Mouse (Mus musculus): ENCODE measurements around the gene Zfp354c.

Zfp354c gene

DNA sequence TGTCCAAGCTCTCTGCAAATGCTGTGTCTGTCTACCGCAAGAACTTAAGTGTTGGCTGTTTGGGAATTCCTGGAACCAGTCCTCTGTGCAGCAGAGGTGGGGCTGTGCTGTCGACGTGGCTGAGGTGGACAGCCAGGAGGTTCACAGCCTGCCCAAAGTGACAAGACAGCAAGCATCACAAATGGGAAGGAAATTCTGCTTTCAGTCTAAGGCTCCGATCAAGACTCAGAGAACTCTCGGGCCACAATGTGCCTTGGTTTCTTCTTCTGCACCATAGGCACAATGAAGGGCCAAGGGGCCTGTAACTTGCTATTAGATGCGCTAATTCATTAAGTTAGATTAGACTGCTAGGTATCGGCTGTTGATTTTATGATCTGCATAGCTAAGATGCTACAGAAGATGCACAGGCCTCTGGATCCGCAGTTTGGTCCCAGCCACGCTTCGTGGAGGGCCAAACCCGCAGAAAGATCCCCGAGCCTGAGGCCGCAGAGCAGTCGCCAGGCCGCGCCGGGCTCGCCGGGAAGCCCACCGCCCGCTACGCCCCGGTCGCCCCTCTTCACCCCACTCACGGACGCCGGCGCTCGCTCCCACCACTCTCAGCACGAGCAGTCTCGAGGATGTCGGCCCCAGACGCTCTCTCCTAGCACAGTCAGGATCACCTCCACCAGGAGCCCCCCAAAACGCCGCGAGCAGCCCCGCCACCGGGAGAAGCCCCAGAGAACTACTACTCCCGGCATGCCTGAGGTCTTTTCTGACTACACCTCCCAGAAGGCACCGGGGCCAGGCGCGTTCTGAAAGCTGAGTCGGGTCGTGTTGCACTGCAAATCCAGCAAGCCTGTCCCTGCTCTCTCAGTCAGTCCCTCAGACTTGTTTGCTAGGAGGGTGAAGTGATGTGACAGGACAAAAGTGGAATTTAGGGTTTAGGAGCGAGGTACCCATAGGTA is at the start of gene Zfp354c:
Zfp354c (minus strand) TSS at position 715 of the 944 bp plus-strand sequence.
- peak; percentile 77 to 83 for DNase-seq (ENCODE audit: low spot score in 2 of 2)

DNA sequence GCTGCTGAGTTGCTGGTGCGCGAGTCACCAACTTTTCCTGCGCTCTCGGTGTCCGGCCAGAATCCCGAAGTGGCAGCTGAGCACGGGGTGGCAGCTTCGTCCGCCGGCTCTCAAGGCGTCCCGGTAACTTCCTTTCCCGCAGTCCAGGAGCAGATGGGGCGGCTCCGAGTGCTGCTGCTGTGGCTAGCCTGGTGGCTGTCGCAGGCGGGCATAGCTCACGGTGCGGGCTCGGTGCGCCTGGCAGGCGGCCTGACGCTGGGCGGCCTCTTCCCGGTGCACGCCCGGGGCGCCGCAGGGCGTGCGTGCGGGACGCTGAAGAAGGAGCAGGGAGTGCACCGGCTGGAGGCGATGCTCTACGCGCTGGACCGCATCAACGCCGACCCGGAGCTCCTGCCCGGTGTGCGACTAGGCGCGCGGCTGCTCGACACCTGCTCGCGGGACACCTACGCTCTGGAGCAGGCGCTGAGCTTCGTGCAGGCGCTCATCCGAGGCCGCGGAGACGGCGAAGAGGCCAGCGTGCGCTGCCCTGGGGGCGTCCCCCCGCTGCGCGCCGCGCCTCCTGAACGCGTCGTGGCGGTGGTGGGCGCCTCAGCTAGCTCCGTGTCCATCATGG is 23.6 kb upstream of the Zfp354c start:
- no peak for DNase-seq (ENCODE audit: low spot score in 2 of 2)

DNA sequence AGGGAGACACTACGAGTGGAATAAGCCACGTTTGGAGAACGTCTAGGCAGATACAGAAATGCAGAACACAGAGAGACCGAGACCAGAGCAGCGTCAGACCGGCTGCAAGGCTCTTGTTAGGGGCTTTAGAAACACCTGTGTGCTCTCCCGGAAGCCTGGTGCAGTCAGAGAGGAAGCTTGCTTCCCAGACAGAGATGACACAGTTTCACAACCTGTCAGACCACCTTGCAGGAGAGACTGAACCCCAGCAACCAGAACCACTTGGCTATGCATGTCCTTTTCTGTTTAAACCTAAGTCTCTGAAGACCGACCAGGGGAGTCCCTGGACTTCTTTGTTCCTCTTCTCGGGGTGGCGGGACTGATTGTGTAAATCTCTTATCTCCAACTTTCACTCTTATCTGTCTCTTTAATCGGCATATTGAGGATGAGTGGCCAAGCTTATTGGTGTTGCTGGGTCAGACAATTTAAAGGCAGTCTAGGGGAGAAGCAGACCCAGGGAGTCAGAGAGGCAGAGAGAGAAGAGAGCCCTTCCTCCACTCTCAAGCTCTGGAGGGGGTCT is 22.7 kb upstream of the Zfp354c start, which contains the start of gene Grm6:
Grm6 (plus strand) TSS at position 509 of the 559 bp plus-strand sequence.
- no peak for DNase-seq (ENCODE audit: low spot score in 2 of 2)

DNA sequence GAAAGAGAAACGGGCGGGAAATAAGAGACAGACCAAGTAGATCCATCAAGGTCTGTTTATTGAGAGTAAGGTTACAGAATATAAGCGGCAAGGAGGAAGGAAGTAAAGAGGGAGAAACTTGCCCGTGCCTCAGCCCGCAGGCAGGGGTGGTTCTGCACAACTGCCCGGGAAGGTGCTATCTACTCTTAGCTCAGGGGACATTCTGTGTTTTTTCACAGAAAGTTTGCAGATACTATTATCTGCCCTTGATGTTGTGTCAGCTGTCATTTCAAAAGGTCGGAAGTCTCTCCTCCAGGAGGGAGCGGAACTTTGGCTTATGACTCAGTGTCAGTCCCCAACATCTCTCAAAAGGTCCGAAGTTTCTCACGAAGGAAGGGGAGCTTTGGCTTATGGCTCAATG is 21.8 kb upstream of the Zfp354c start:
- DNase-seq (ENCODE audit: low spot score in 2 of 2): no peak

DNA sequence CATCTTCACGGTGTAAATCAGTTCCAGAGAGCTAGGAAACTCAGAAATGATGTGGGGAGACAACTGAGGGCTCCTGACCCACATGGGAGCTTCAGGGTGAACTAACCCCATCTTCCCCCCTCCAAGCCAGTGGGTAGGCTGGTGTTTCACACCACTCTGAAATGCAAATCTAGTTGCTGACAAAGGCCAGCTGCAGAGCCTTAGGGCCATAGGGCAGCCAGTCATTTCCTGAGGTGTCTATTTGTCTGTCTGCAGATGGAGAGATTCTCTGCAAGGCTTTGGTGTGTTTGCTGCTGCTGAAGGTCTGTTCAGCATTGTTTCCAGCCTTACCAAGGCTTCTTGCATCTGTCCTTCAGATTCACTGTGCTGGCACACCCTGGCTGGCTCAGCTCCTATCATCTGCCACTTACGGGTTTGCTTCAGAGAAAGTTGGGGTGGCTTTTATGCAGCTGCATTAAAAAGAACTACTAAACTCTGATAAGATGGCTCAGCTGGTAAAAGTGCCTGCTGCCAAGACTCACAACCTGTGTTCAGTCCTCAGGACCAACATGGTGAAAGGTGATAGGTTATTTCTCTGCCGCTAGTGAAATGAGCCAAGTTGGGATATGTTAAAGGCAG is 21.1 kb upstream of the Zfp354c start:
- DNase-seq (ENCODE audit: low spot score in 2 of 2): no peak

DNA sequence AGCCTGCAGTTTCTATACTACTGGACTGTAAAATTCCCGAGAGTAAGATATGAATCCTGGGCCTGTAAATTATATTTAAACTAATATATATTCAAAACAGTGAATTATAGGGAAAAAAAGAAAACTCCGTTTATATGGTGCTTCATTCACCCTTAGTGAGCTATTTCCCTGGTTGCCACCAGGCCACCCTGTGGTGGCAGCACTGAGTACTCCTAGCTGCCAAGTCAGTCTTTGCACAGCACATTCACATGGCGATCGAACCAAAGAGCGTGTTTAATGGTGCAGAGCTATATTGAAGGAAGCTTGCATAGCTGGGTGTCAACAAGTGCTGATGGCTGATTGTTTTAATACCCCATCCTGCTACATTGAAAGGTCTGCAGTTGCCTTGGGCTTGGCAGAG is 19.5 kb upstream of the Zfp354c start:
- DNase-seq (ENCODE audit: low spot score in 2 of 2): no peak

DNA sequence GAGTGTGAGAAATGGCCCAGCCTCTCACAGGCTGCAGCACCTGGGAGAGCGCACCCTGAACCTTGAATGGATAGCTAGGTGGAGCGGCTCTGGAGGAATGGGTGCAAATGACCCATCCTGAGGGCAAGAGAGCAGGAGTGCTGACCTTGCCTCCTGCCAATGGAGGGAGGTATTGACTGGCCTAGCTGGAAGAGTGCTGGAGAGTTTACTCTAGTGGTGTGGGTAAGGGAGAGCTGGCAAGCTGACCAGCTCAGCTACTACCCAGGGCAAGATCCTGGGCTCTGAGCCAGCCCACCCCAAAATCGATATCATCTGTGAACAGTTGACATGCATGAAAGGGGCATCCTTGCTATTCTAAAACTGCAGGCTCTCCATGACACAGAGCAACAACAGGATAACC is 18.4 kb upstream of the Zfp354c start:
- no peak for DNase-seq (ENCODE audit: low spot score in 2 of 2)

DNA sequence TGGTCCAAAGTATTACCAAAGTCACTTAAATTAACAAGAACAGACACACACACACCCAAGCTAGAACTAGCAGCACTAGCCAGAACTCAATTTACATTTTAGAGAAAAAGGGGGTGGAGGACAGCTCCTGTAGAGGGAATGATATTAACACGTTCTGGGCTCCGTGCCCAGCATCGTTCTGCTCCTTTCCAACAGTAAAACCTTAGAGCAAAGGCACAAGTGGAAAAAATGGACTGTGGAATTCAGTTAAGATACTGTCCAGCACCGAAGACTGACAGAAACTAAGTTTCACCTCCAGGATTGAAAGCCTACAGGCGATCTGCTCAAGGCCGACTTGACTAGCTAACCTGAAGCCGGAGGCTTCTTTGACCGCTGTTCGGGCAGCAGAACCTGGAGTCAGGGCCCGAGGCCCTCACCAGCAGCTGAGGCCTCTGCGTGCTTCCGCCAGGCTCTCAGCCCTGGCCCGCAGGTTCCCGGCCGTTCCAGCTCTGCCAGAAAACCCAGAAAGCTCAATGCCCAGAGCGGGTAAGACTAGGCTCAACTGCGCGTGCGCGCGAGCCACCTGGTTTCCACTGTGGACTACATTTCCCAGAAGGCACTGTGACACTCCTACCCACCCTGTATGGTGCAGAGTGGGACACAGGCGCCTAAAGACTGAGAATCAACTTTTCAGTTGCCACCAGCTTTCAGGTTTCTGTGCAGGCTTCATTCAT is 13.7 kb upstream of the Zfp354c start, which contains the start of gene Zfp879:
Zfp879 (minus strand) TSS at position 530 of the 713 bp plus-strand sequence.
- peak; percentile 81 to 89 for DNase-seq (ENCODE audit: low spot score in 2 of 2)

DNA sequence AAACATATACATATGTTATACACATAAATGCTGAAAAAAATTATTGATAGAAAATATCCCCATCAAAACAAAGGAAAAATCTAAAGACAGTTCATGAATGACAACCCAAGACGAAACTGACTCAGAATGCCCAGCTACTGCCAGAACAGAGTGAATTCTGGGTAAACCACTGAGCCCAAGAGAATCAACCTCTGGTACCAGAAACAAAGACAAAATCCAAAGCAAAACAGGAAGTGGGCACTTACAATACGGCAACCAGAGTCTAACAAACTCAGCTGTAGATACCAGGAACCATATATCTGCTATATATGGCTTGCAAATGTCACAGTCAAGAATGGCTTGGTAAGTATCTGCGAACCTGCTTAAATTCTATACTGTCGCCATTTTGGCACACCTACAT is 8.2 kb upstream of the Zfp354c start:
- DNase-seq (ENCODE audit: low spot score in 2 of 2): no peak

DNA sequence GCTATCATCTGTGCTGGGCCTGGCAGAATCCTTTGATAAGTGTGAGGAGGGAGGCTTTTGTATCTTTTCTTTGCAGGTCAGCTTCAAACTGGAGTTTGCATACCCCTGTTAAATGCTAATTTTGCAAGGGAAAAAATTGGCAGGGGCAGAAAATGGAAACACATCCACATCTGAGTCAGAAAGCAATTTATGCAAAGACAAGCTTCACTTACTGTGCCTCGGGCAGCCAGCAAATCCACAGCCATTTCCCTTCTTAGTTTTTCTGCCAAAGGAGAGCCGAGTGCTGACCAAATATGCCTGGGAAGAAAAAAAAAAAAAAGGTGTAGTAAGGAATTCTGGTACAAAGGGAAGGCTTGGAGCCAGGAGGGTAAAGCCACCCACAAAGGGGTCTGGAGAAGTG is 1.3 kb downstream of the Zfp354c start:
- no peak for DNase-seq (ENCODE audit: low spot score in 2 of 2)

DNA sequence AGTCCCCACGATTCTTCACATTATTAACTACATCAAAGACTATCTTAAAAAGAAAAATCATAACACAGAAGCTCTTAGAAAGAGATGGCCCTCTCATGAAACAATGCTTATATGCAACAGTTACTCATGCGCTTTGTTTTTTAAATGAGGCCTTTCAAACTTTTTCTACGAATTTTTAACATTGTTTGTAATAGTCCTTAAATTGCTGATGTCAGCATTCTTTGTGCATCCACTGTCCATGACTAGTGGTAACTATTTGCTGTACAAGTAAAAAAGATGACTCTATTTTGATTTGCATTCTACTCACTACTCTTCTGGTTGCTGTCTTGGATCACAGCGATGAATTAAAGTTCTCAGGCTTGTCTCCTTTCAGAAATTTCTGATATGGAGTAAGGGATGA is 13.3 kb downstream of the Zfp354c start:
- DNase-seq (ENCODE audit: low spot score in 2 of 2): no peak

DNA sequence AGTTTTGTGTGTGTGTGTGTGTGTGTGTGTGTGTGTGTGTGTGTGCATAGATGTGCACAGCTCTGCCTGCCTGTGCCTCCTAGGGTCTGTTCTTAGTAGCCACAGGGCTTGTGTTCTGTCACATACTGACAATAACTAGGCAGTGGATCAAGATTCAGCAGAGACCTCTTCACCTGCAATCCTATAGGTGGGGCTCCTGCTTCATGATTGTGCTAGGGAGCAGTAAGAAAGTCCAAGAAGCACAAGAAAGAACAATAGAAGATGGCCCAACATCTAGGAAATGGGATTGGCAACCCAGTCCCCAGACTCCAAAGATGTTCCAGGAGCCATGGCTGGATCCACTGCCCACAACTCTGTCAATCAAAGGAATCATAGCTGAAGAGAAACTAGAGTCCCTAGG is 28.7 kb downstream of the Zfp354c start:
- DNase-seq (ENCODE audit: low spot score in 2 of 2): no peak

DNA sequence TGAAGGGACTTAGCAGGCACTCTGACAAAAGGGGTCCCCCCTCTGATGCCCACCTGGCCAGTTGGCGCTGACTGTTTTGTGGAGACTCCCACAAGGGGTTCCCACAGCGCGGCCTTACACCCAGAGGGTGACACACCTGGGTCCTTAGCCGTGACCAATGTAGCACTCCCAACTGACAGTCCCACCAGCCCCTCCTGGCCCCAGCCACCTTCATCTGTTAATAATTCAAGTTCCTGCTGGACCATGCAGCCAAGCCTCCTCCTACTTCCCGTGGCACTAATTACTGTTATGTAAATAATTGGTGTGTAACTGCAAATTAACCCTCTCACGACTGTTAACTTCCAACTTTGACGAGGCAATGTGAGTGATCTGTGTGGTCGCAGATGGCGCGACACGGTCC is 29.9 kb downstream of the Zfp354c start:
- no peak for DNase-seq (ENCODE audit: low spot score in 2 of 2)

DNA sequence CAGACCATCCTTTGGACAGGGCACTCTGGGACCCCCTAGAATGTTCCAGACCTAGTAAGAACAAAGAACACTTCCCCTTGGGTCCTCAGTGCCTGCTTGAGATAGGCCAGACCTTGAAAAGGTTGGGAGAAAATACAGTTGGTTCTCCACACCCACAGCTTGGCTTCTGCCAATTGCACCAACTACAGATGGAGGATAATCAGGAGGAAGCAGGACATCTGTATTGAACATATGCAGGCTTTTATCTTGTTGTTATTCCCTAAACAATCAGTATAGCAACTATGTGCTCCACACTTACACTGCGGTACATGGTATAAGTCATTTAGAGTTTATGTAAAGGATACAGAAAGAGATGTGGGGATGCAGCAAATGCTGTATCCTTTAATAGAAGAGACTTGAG is 56.5 kb downstream of the Zfp354c start:
- DNase-seq (ENCODE audit: low spot score in 2 of 2): no peak

DNA sequence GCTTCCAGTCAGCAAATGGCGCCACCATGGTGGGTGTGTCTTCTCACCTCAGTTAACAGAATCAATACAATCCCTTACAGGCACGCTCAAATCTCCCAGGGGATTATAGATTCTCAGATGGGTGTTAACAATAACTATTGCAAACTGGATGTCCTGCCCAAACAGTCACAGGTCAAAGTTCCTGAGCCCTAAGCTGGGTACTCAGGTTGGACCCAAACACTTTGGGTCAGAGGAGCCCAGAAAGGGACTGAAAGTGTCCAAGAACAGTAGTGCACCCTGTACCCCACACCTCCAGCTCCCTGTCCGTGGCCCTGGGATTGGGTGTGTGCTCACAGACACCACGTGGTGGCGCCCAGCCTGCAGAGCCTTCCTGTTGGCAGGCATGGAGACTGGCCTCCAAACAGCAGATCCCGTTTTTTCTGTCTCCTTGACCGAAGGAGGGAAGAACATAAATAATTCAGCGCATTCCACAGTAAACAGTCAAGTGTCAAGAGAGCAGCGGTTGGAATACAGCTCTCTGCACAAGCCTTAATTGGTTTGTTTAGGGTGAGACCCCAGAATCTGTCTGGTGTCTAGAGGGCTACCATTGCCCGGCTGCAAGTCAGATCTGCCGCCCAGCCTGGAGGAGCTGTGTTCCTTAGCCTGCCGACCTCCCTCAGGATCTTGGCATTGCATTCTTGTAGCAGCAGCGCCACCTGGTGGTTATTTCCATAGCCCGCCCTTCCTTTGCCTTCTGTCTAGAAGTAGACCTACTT is 58.4 kb downstream of the Zfp354c start:
- DNase-seq (ENCODE audit: low spot score in 2 of 2): peak; percentile 91 to 92

DNA sequence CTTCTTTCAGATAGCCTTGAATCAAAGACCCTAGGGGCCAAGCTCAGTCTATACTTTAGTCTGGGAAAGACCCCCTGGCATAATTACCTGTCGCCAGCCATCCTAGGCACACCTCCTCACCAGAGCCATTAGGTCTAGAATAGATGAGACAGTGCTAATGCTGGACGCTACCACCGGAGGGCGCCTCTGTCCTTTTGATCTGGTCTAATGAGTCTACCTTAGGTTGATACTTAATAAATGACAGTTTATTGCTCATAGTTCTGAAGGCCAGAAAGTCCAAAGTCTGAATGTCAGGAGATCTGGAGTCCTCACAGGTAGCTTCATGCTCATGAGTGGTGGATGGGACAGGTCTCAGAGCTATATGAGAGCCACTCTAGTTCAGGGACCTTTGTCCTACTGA is 60.5 kb downstream of the Zfp354c start:
- DNase-seq (ENCODE audit: low spot score in 2 of 2): peak in 1 of 2 experiments; percentile 46

DNA sequence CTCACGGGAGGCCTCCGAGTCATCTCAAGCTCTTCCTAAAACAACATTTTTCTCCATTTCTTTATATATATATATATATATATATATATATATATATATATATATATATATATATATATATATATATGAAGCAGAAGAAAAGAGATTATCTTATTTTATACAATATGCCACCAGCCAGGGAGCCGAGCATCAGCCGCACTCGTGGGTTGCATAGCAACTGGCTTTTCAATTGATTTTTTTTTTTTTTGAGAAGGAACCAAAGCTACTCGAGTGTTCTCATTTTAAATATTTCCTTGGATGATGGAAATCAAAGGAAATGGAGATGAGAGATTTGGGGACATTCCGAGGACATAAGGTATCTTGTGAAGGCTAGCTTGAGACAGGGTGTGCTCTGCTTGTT is 61.1 kb downstream of the Zfp354c start:
- DNase-seq (ENCODE audit: low spot score in 2 of 2): no peak
